ENCODE assay signal across 17 mouse cellular contexts in the genomic region with DNA sequence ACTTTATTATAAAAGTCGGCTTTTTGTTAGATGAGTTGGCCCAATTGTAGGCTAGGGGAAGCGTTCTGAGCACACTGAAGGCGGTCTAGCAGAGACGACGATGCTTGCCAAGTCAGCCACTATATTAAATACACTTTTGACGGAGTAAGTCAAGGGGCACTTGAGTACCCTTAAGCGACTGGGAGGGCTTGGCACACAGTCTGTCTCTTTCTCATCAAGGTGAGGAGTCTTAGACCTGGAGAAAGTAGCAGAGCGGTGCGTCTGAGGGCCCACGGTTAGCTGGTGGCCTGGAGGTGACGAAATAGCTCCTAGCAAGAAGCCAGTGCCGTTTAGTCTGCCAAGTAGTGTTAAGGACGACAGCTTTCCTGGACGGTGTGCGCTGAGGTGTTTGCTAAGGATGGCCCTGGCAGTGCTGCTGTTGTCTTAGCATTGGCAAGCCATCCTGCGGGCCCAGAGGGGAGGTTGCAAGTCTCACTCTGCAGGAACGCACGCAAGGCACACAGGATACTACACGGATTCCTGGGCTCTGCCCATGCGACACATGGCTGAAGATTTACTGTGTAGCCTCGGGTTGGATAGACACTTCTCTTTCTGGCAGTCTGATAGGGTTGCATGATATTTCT. TPM values are rescaled to one million over a fixed set of nuclear protein-coding genes. Genes with fewer than 3 reads are reported as not detected.
A peak's percentile ranks its signal among the peaks of the same experiment; 100 is the strongest.
DNase-seq lines count a peak whose midpoint lies in the region; ATAC-seq and TF ChIP-seq lines count a peak whose summit lies in the region.
"Had no signal": no experiment of that assay in that cellular context is flagged by ENCODE, and none has a peak within 500 bp of the region (broad histone marks: within the 10 kb centered on the region; RNA-seq: fewer than 3 reads in every experiment).

No protein-coding gene starts in this region.

- H3K9ac ChIP-seq in kidney, postnatal 0 days (ENCODE audit: low read depth, low read length): no peak overlapping the region
- H3K9ac ChIP-seq: embryonic facial prominence, embryonic 12.5 days; heart, embryonic 12.5 days had no signal

- DNase-seq in adrenal gland, postnatal 14 days: peak; percentile 35
- no peak for DNase-seq in adrenal gland, adult 8-10 months
- DNase-seq in kidney, postnatal 0 days (ENCODE audit: low spot score): peak; percentile 64
- no peak for DNase-seq in kidney, adult 9 months
- peak; percentile 34 to 57 for DNase-seq in kidney, postnatal 4 days
- peak; percentile 54 for DNase-seq in lung, postnatal 14 days
- no peak for DNase-seq in left cerebral cortex, adult 11 months (ENCODE audit: low spot score)
- DNase-seq in left cerebral cortex, postnatal 25 days (ENCODE audit: low spot score in 2 of 2): no peak
- DNase-seq: cerebellum, adult 18-20 months; gastrocnemius, postnatal 36 days; heart, postnatal 36 days; spleen, adult 18-20 months; thymus, postnatal 25 days had no signal

- TF ChIP-seq CTCF in kidney, postnatal 0 days (IDR thresholded peaks at IDR 0.05; ENCODE audit: low read depth): no peak

- no peak overlapping the region for H3K4me2 ChIP-seq in kidney, postnatal 0 days (ENCODE audit: low read length)
- H3K4me2 ChIP-seq: embryonic facial prominence, embryonic 12.5 days; heart, embryonic 12.5 days; liver, embryonic 11.5 days had no signal

- H3K27ac ChIP-seq in kidney, postnatal 0 days: no peak overlapping the region
- H3K27ac ChIP-seq: stomach, postnatal 0 days had no signal

- intact Hi-C loops in left cerebral cortex, postnatal 25 days (cut with DNase I): no loop called here

- H3K4me1 ChIP-seq in kidney, postnatal 0 days (replicated peaks; ENCODE audit: insufficient read depth, low read length): peaks cover 12% of the 10 kb centered on the region

- no peaks in the 10 kb centered on the region for H3K27me3 ChIP-seq in kidney, postnatal 0 days (ENCODE audit: insufficient read depth, low read length)
- H3K27me3 ChIP-seq: embryonic facial prominence, embryonic 12.5 days; heart, embryonic 12.5 days had no signal

- H3K36me3 ChIP-seq in kidney, postnatal 0 days (ENCODE audit: insufficient read depth, low read length): no peaks in the 10 kb centered on the region
- H3K36me3 ChIP-seq: heart, embryonic 12.5 days had no signal

- no peaks in the 10 kb centered on the region for H3K9me3 ChIP-seq in kidney, postnatal 0 days (replicated peaks; ENCODE audit: low read length)
- H3K9me3 ChIP-seq: embryonic facial prominence, embryonic 12.5 days; heart, embryonic 12.5 days had no signal

- ATAC-seq in kidney, postnatal 0 days (replicated peaks; ENCODE audit: low FRiP score, low read depth): peak; percentile 74; the same call in 1 of the 2 replicates

- WGBS in kidney, postnatal 0 days: 57% methylated on average over 21 of the region's 21 CpGs

- H3K4me3 ChIP-seq in kidney, postnatal 0 days (replicated peaks; ENCODE audit: low read depth, low read length): no peak overlapping the region
- H3K4me3 ChIP-seq: embryonic facial prominence, embryonic 12.5 days; heart, embryonic 12.5 days had no signal

RNA-seq across cellular contexts. Expression of a gene that starts 43.3 kb away (rescaled TPM):
- total RNA-seq in adrenal gland, postnatal 14 days (2021): 26.6 and 29.7 TPM in 2 replicates
- 10 to 100 TPM; 15.4 to 39.4 (median 26.8) TPM for total RNA-seq in adrenal gland, adult 8-10 months (2022)
- polyA plus RNA-seq in kidney, postnatal 0 days (2015; fragmentation: Nextera tagmentation; extraction: Ambion mirVana): 53.4 and 55.1 TPM in 2 replicates
- 10 to 100 TPM in 1 of 2 experiments, 1 to 10 TPM in 1; 8.1 to 12.1 TPM for total RNA-seq in left cerebral cortex, postnatal 25 days (2021)

Comparison
In these comparisons a context has a peak if more than half of its experiments do, and no peak if none do; other contexts are left out.
1. DNase-seq: peak in adrenal gland, postnatal 14 days (single experiment), kidney, postnatal 0 days (single experiment), kidney, postnatal 4 days (2 of 2) and lung, postnatal 14 days (single experiment); none in adrenal gland, adult 8-10 months (single experiment), kidney, adult 9 months (single experiment), left cerebral cortex, adult 11 months (single experiment) and left cerebral cortex, postnatal 25 days (0 of 2).